Mouse (Mus musculus): ENCODE measurements around the gene Brd7. TPM values are rescaled to one million over a fixed set of nuclear protein-coding genes. Genes with fewer than 3 reads are reported as not detected.

Brd7 gene
- polyA plus RNA-seq, 1 experiment from 2014 or later, result 48.6 TPM

GRCm38 (mm10) chr8:88298733-88299103 is 63.3 kb downstream of the Brd7 start:
- Histone ChIP-seq H3K27ac (ENCODE audit: low read depth, low read length) (no peak overlapping the region), H3K9me3 (ENCODE audit: control insufficient read depth) (no peaks in the 10 kb centered on the region), H3K9ac (ENCODE audit: low read depth, low read length) (no peak overlapping the region), H3K4me1 (replicated peaks; ENCODE audit: control insufficient read depth, insufficient read depth, low read length) (no peaks in the 10 kb centered on the region), H3K4me3 (ENCODE audit: low read depth, low read length) (no peak overlapping the region), H3K4me2 (replicated peaks; ENCODE audit: low read depth) (no peak overlapping the region), H3K36me3 (ENCODE audit: control insufficient read depth, insufficient read depth) (no peaks in the 10 kb centered on the region), H3K27me3 (replicated peaks; ENCODE audit: control insufficient read depth, insufficient read depth, low read length) (no peaks in the 10 kb centered on the region)
- no peak for TF ChIP-seq CTCF (IDR thresholded peaks at IDR 0.05; ENCODE audit: low read depth)
- 91% methylated on average over 10 of the region's 10 CpGs for WGBS
- ATAC-seq, result no peak

GRCm38 (mm10) chr8:88297976-88298732 is 63.8 kb downstream of the Brd7 start:
- H3K27me3 ChIP-seq (replicated peaks; ENCODE audit: control insufficient read depth, insufficient read depth, low read length), result no peaks in the 10 kb centered on the region
- ATAC-seq, result no peak
- H3K36me3 ChIP-seq (ENCODE audit: control insufficient read depth, insufficient read depth), result no peaks in the 10 kb centered on the region
- H3K9ac ChIP-seq (ENCODE audit: low read depth, low read length), result no peak overlapping the region
- H3K9me3 ChIP-seq (ENCODE audit: control insufficient read depth), result no peaks in the 10 kb centered on the region
- H3K27ac ChIP-seq (ENCODE audit: low read depth, low read length), result no peak overlapping the region
- H3K4me2 ChIP-seq (replicated peaks; ENCODE audit: low read depth), result no peak overlapping the region
- no peaks in the 10 kb centered on the region for H3K4me1 ChIP-seq (replicated peaks; ENCODE audit: control insufficient read depth, insufficient read depth, low read length)
- no peak for TF ChIP-seq CTCF (IDR thresholded peaks at IDR 0.05; ENCODE audit: low read depth)
- no peak overlapping the region for H3K4me3 ChIP-seq (ENCODE audit: low read depth, low read length)
- WGBS, result 39% methylated on average over 12 of the region's 12 CpGs

- WGBS, result 68% methylated on average over 2 of the region's 2 CpGs
- Histone ChIP-seq H3K9me3 (ENCODE audit: control insufficient read depth) (no peaks in the 10 kb centered on the region), H3K4me2 (replicated peaks; ENCODE audit: low read depth) (no peak overlapping the region), H3K27me3 (replicated peaks; ENCODE audit: control insufficient read depth, insufficient read depth, low read length) (no peaks in the 10 kb centered on the region), H3K9ac (ENCODE audit: low read depth, low read length) (no peak overlapping the region), H3K27ac (ENCODE audit: low read depth, low read length) (no peak overlapping the region), H3K4me3 (ENCODE audit: low read depth, low read length) (no peak overlapping the region), H3K36me3 (ENCODE audit: control insufficient read depth, insufficient read depth) (no peaks in the 10 kb centered on the region), H3K4me1 (replicated peaks; ENCODE audit: control insufficient read depth, insufficient read depth, low read length) (no peaks in the 10 kb centered on the region)
- TF ChIP-seq CTCF (IDR thresholded peaks at IDR 0.05; ENCODE audit: low read depth), result no peak
- no peak for ATAC-seq
These were observed 67.0 kb downstream of the Brd7 start for GRCm38 (mm10) chr8:88294977-88295376.

- no peaks in the 10 kb centered on the region for H3K4me1 ChIP-seq (replicated peaks; ENCODE audit: control insufficient read depth, insufficient read depth, low read length)
- no peak for TF ChIP-seq CTCF (IDR thresholded peaks at IDR 0.05; ENCODE audit: low read depth)
- no peaks in the 10 kb centered on the region for H3K9me3 ChIP-seq (ENCODE audit: control insufficient read depth)
- no peaks in the 10 kb centered on the region for H3K36me3 ChIP-seq (ENCODE audit: control insufficient read depth, insufficient read depth)
- H3K9ac ChIP-seq (ENCODE audit: low read depth, low read length), result no peak overlapping the region
- H3K27ac ChIP-seq (ENCODE audit: low read depth, low read length), result no peak overlapping the region
- WGBS, result 83% methylated on average over 9 of the region's 9 CpGs
- ATAC-seq, result no peak
- H3K4me2 ChIP-seq (replicated peaks; ENCODE audit: low read depth), result no peak overlapping the region
- no peaks in the 10 kb centered on the region for H3K27me3 ChIP-seq (replicated peaks; ENCODE audit: control insufficient read depth, insufficient read depth, low read length)
- H3K4me3 ChIP-seq (ENCODE audit: low read depth, low read length), result no peak overlapping the region
These were observed 68.2 kb downstream of the Brd7 start for GRCm38 (mm10) chr8:88293590-88294356.

GRCm38 (mm10) chr8:88292926-88293325 is 69.1 kb downstream of the Brd7 start:
- no peaks in the 10 kb centered on the region for H3K4me1 ChIP-seq (replicated peaks; ENCODE audit: control insufficient read depth, insufficient read depth, low read length)
- no peak for ATAC-seq
- TF ChIP-seq CTCF (IDR thresholded peaks at IDR 0.05; ENCODE audit: low read depth), result no peak
- H3K9me3 ChIP-seq (ENCODE audit: control insufficient read depth), result no peaks in the 10 kb centered on the region
- H3K4me3 ChIP-seq (ENCODE audit: low read depth, low read length), result no peak overlapping the region
- no peak overlapping the region for H3K4me2 ChIP-seq (replicated peaks; ENCODE audit: low read depth)
- 83% methylated on average over 3 of the region's 3 CpGs for WGBS
- H3K36me3 ChIP-seq (ENCODE audit: control insufficient read depth, insufficient read depth), result no peaks in the 10 kb centered on the region
- no peak overlapping the region for H3K27ac ChIP-seq (ENCODE audit: low read depth, low read length)
- H3K27me3 ChIP-seq (replicated peaks; ENCODE audit: control insufficient read depth, insufficient read depth, low read length), result no peaks in the 10 kb centered on the region
- no peak overlapping the region for H3K9ac ChIP-seq (ENCODE audit: low read depth, low read length)

- no peak overlapping the region for H3K9ac ChIP-seq (ENCODE audit: low read depth, low read length)
- 89% methylated on average over 11 of the region's 11 CpGs for WGBS
- no peak overlapping the region for H3K27ac ChIP-seq (ENCODE audit: low read depth, low read length)
- H3K36me3 ChIP-seq (ENCODE audit: control insufficient read depth, insufficient read depth), result no peaks in the 10 kb centered on the region
- H3K4me3 ChIP-seq (ENCODE audit: low read depth, low read length), result no peak overlapping the region
- H3K4me1 ChIP-seq (replicated peaks; ENCODE audit: control insufficient read depth, insufficient read depth, low read length), result no peaks in the 10 kb centered on the region
- H3K9me3 ChIP-seq (ENCODE audit: control insufficient read depth), result no peaks in the 10 kb centered on the region
- no peaks in the 10 kb centered on the region for H3K27me3 ChIP-seq (replicated peaks; ENCODE audit: control insufficient read depth, insufficient read depth, low read length)
- TF ChIP-seq CTCF (IDR thresholded peaks at IDR 0.05; ENCODE audit: low read depth), result no peak
- H3K4me2 ChIP-seq (replicated peaks; ENCODE audit: low read depth), result no peak overlapping the region
- ATAC-seq, result no peak
These were observed 70.7 kb downstream of the Brd7 start for GRCm38 (mm10) chr8:88291305-88291690.

Measured in intestine, postnatal 0 days (tissue).